Mouse (Mus musculus): ENCODE results near the gene Col11a2. TPM values are rescaled to one million over a fixed set of nuclear protein-coding genes. Genes with fewer than 3 reads are reported as not detected.

Col11a2 gene
- total and polyA plus RNA-seq, 2 experiments from 2014 or later = 2.1 to 28.0 TPM

DNA sequence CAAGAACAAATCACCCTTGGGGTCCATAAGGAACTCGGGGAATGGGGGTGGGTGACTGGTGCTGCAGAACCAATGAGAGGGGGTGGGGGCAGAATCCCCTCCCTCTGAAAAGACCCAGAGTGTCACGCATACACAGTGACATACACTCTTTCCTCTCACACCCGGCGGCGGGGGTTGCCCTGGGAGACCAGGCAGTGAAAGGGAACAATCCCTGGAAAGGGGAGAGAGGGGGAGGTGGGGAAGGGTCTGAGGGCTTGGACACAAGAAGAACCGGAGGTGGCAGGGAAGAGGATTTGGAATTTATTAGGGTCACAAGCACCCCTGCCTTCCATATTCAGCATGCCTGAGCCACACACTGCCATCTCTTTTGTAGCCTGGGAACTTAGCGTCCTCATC lies 13.5 kb upstream of the Col11a2 start:
- no peaks in the 10 kb centered on the region for H3K9me3 ChIP-seq (ENCODE audit: low read length)
- DNase-seq (peak; percentile 47), ATAC-seq (peak; percentile 1; the same call in 1 of the 2 replicates)
- H3K27me3 ChIP-seq (ENCODE audit: insufficient read depth, low read length) = no peaks in the 10 kb centered on the region
- peak overlapping the region; percentile 87 for H3K9ac ChIP-seq
- peak overlapping the region; percentile 83 for H3K4me2 ChIP-seq (ENCODE audit: low read depth)
- peaks cover 24% of the 10 kb centered on the region for H3K4me1 ChIP-seq (ENCODE audit: insufficient read depth)
- H3K27ac ChIP-seq (ENCODE audit: low read depth, low read length) = peak overlapping the region; percentile 93; the same call in 1 of the 2 replicates
- no peak for TF ChIP-seq CTCF (IDR thresholded peaks at IDR 0.05; ENCODE audit: low read depth)
- peaks cover 35% of the 10 kb centered on the region for H3K36me3 ChIP-seq (ENCODE audit: insufficient read depth)
- peak overlapping the region; percentile 83; the same call in 1 of the 2 replicates for H3K4me3 ChIP-seq (ENCODE audit: low read depth, low read length)
- 2% methylated on average over 7 of the region's 7 CpGs for WGBS

GRCm38 (mm10) chr17:34026221-34026620 lies 13.0 kb upstream of the Col11a2 start:
- no peaks in the 10 kb centered on the region for H3K9me3 ChIP-seq (ENCODE audit: low read length)
- H3K27me3 ChIP-seq (ENCODE audit: insufficient read depth, low read length) = no peaks in the 10 kb centered on the region
- no peak for ATAC-seq
- H3K4me2 ChIP-seq (ENCODE audit: low read depth) = peak overlapping the region; percentile 83; the same call in 1 of the 2 replicates
- no peak overlapping the region for H3K9ac ChIP-seq
- no peak overlapping the region for H3K4me3 ChIP-seq (ENCODE audit: low read depth, low read length)
- no peak for DNase-seq
- H3K4me1 ChIP-seq (ENCODE audit: insufficient read depth) = peaks cover 25% of the 10 kb centered on the region
- peak overlapping the region; percentile 47; the same call in 1 of the 2 replicates for H3K27ac ChIP-seq (ENCODE audit: low read depth, low read length)
- no peak for TF ChIP-seq CTCF (IDR thresholded peaks at IDR 0.05; ENCODE audit: low read depth)
- WGBS = 13% methylated on average over 2 of the region's 2 CpGs
- peaks cover 31% of the 10 kb centered on the region for H3K36me3 ChIP-seq (ENCODE audit: insufficient read depth)

- no peak for TF ChIP-seq CTCF (IDR thresholded peaks at IDR 0.05; ENCODE audit: low read depth)
- no peak for ATAC-seq
- WGBS = 3% methylated on average over 36 of the region's 36 CpGs
- Histone ChIP-seq H3K27me3 (ENCODE audit: insufficient read depth, low read length) (no peaks in the 10 kb centered on the region), H3K27ac (ENCODE audit: low read depth, low read length) (peak overlapping the region; percentile 69), H3K4me1 (ENCODE audit: insufficient read depth) (peaks cover 25% of the 10 kb centered on the region), H3K4me2 (ENCODE audit: low read depth) (peak overlapping the region; percentile 98), H3K9ac (peak overlapping the region; percentile 58), H3K9me3 (ENCODE audit: low read length) (no peaks in the 10 kb centered on the region), H3K4me3 (ENCODE audit: low read depth, low read length) (peak overlapping the region; percentile 67), H3K36me3 (ENCODE audit: insufficient read depth) (peaks cover 22% of the 10 kb centered on the region)
- peak; percentile 23 for DNase-seq
Observed at GRCm38 (mm10) chr17:34026917-34027655, 12.2 kb upstream of the Col11a2 start.

- peak within 1 kb of the TSS; percentile 69 for H3K27ac ChIP-seq (ENCODE audit: low read depth, low read length)
- peak within 1 kb of the TSS; percentile 67 for H3K4me3 ChIP-seq (ENCODE audit: low read depth, low read length)
- peak; percentile 94 for DNase-seq
- peak; percentile 73 for ATAC-seq
- peaks cover 29% of the 10 kb centered on the region for H3K4me1 ChIP-seq (ENCODE audit: insufficient read depth)
- peak within 1 kb of the TSS; percentile 98 for H3K4me2 ChIP-seq (ENCODE audit: low read depth)
- WGBS = 4% methylated on average over 49 of the region's 49 CpGs
- H3K36me3 ChIP-seq (ENCODE audit: insufficient read depth) = peaks cover 20% of the 10 kb centered on the region
- H3K9ac ChIP-seq = peak within 1 kb of the TSS; percentile 58
- TF ChIP-seq CTCF (IDR thresholded peaks at IDR 0.05; ENCODE audit: low read depth) = peak; percentile 16; the same call in 1 of the 2 replicates
- no peaks in the 10 kb centered on the region for H3K27me3 ChIP-seq (ENCODE audit: insufficient read depth, low read length)
- H3K9me3 ChIP-seq (ENCODE audit: low read length) = no peaks in the 10 kb centered on the region
Observed at GRCm38 (mm10) chr17:34027656-34028223, 11.5 kb upstream of the Col11a2 start, which contains the start of gene H2-Ke6. Gene H2-Ke6 (minus strand): TSS chr17:34028060.

GRCm38 (mm10) chr17:34028501-34029149 lies 10.6 kb upstream of the Col11a2 start:
- no peak for TF ChIP-seq CTCF (IDR thresholded peaks at IDR 0.05; ENCODE audit: low read depth)
- H3K36me3 ChIP-seq (ENCODE audit: insufficient read depth) = peaks cover 20% of the 10 kb centered on the region
- DNase-seq (no peak), ATAC-seq (no peak)
- H3K9ac ChIP-seq = no peak overlapping the region
- H3K4me2 ChIP-seq (ENCODE audit: low read depth) = no peak overlapping the region
- peaks cover 30% of the 10 kb centered on the region for H3K4me1 ChIP-seq (ENCODE audit: insufficient read depth)
- WGBS = 42% methylated on average over 17 of the region's 17 CpGs
- 0 out of 2 replicates have a peak overlapping the region, but pooled peaks have one; percentile 40 for H3K27ac ChIP-seq (ENCODE audit: low read depth, low read length)
- no peaks in the 10 kb centered on the region for H3K9me3 ChIP-seq (ENCODE audit: low read length)
- H3K27me3 ChIP-seq (ENCODE audit: insufficient read depth, low read length) = no peaks in the 10 kb centered on the region
- H3K4me3 ChIP-seq (ENCODE audit: low read depth, low read length) = no peak overlapping the region

GRCm38 (mm10) chr17:34029150-34029889 lies 9.9 kb upstream of the Col11a2 start:
- Histone ChIP-seq H3K9me3 (ENCODE audit: low read length) (no peaks in the 10 kb centered on the region), H3K27ac (ENCODE audit: low read depth, low read length) (no peak overlapping the region), H3K4me1 (ENCODE audit: insufficient read depth) (peaks cover 27% of the 10 kb centered on the region), H3K4me3 (ENCODE audit: low read depth, low read length) (no peak overlapping the region), H3K36me3 (ENCODE audit: insufficient read depth) (peaks cover 20% of the 10 kb centered on the region), H3K4me2 (ENCODE audit: low read depth) (no peak overlapping the region; the same call in 1 of the 2 replicates), H3K9ac (no peak overlapping the region), H3K27me3 (ENCODE audit: insufficient read depth, low read length) (no peaks in the 10 kb centered on the region)
- DNase-seq (no peak), ATAC-seq (no peak)
- WGBS = 88% methylated on average over 18 of the region's 18 CpGs
- TF ChIP-seq CTCF (IDR thresholded peaks at IDR 0.05; ENCODE audit: low read depth) = no peak

Measured in forebrain, postnatal 0 days (tissue).